Comparison of ENCODE assay signal across 8 mouse cellular contexts in the genomic region with DNA sequence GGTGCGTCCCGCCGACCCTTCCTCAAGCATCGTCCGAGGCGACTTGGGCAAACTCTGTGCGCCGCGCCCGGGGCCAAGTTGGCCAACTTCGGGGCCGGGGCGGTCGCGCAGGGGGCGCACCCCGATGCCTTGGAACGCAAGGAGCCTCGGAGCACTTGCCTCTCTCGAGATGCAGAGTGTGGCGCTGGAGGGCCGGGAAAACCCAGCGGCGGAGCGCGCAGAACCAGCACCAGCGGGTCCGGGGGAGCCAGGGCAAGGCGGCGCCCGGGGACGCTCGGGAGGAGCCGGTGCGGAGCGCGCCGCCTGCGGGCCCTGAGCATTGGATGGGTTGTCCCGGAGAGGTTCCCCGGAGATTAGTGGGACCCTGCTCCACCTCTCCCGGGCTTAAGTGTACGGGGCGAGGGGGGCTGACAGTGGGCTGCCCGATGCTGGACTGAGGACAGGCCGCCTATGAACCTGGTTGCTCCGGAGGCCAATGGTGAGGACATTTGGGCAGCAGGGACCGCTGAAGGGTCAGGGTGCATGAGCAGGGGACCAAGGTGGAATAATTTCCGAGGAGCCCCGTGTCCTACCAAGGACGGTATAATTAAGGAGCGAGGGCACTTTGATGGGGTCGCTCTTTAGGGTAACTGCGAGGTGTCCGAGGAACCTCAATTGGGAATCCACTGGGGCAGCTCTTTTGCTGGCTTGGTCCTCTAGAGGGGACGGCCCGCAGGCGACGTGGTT. TPM values are rescaled to one million over a fixed set of nuclear protein-coding genes. Genes with fewer than 3 reads are reported as not detected.
DNase-seq lines count a peak whose midpoint lies in the region; ATAC-seq lines count a peak whose summit lies in the region.

No protein-coding gene starts in this region.

- peak overlapping the region; percentile 51 for H3K9ac ChIP-seq in forebrain, embryonic 15.5 days (replicated peaks)
- peak overlapping the region; percentile 53; the same call in 1 of the 2 replicates for H3K9ac ChIP-seq in hindbrain, embryonic 11.5 days (ENCODE audit: low read depth, low read length)
- peak overlapping the region; percentile 15; the same call in 1 of the 2 replicates for H3K9ac ChIP-seq in liver, embryonic 12.5 days
- H3K9ac ChIP-seq in neural tube, embryonic 15.5 days (replicated peaks), result peak overlapping the region; percentile 61

- no peaks in the 10 kb centered on the region for H3K9me3 ChIP-seq in forebrain, embryonic 15.5 days
- no peaks in the 10 kb centered on the region for H3K9me3 ChIP-seq in hindbrain, embryonic 11.5 days (ENCODE audit: control insufficient read depth, low read length)
- no peaks in the 10 kb centered on the region for H3K9me3 ChIP-seq in liver, embryonic 12.5 days (replicated peaks)
- H3K9me3 ChIP-seq in neural tube, embryonic 15.5 days (replicated peaks), result no peaks in the 10 kb centered on the region

- H3K27ac ChIP-seq in forebrain, embryonic 15.5 days (replicated peaks), result no peak overlapping the region
- 0 out of 2 replicates have a peak overlapping the region, but pooled peaks have one; percentile 36 for H3K27ac ChIP-seq in hindbrain, embryonic 11.5 days (ENCODE audit: low read depth, low read length)
- no peak overlapping the region for H3K27ac ChIP-seq in liver, embryonic 12.5 days
- H3K27ac ChIP-seq in neural tube, embryonic 15.5 days (replicated peaks), result no peak overlapping the region

- peak; percentile 47 for ATAC-seq in forebrain, embryonic 15.5 days (replicated peaks)
- ATAC-seq in hindbrain, embryonic 11.5 days (ENCODE audit: low FRiP score), result peak; percentile 31
- ATAC-seq in liver, embryonic 12.5 days, result no peak
- peak; percentile 42 for ATAC-seq in neural tube, embryonic 15.5 days (ENCODE audit: low FRiP score)

- DNase-seq in cerebellum, adult 18-20 months, result peak; percentile 25 to 45
- DNase-seq in cerebellum, adult 8-10 months, result no peak
- peak; percentile 59 for DNase-seq in adrenal gland, adult 2 months
- peak; percentile 69 for DNase-seq in hindbrain, embryonic 11.5 days (ENCODE audit: low spot score)
- DNase-seq in adipocyte (ENCODE audit: low spot score), result no peak

- peaks cover 19% of the 10 kb centered on the region for H3K4me1 ChIP-seq in forebrain, embryonic 15.5 days
- peaks cover 9% of the 10 kb centered on the region for H3K4me1 ChIP-seq in hindbrain, embryonic 11.5 days (replicated peaks; ENCODE audit: control insufficient read depth, insufficient read depth, low read length)
- H3K4me1 ChIP-seq in liver, embryonic 12.5 days, result peaks cover 3% of the 10 kb centered on the region; the same call in 1 of the 2 replicates
- H3K4me1 ChIP-seq in neural tube, embryonic 15.5 days, result peaks cover 28% of the 10 kb centered on the region

- H3K27me3 ChIP-seq in forebrain, embryonic 15.5 days, result peaks cover 43% of the 10 kb centered on the region
- H3K27me3 ChIP-seq in hindbrain, embryonic 11.5 days (ENCODE audit: control insufficient read depth, insufficient read depth, low read length), result peaks cover 45% of the 10 kb centered on the region
- peaks cover 88% of the 10 kb centered on the region for H3K27me3 ChIP-seq in liver, embryonic 12.5 days (replicated peaks)
- peaks cover 67% of the 10 kb centered on the region for H3K27me3 ChIP-seq in neural tube, embryonic 15.5 days (replicated peaks)

- under 1% methylated on average over 59 of the region's 59 CpGs for WGBS in forebrain, embryonic 15.5 days
- WGBS in hindbrain, embryonic 11.5 days, result under 1% methylated on average over 52 of the region's 59 CpGs
- 2% methylated on average over 54 of the region's 59 CpGs for WGBS in liver, embryonic 12.5 days (ENCODE audit: insufficient replicate concordance)
- WGBS in neural tube, embryonic 15.5 days, result 1% methylated on average over 57 of the region's 59 CpGs

- H3K36me3 ChIP-seq in forebrain, embryonic 15.5 days, result no peaks in the 10 kb centered on the region
- H3K36me3 ChIP-seq in hindbrain, embryonic 11.5 days (ENCODE audit: control insufficient read depth, insufficient read depth, low read length), result no peaks in the 10 kb centered on the region
- H3K36me3 ChIP-seq in liver, embryonic 12.5 days, result no peaks in the 10 kb centered on the region
- H3K36me3 ChIP-seq in neural tube, embryonic 15.5 days, result no peaks in the 10 kb centered on the region

- peak overlapping the region; percentile 61 for H3K4me3 ChIP-seq in forebrain, embryonic 15.5 days
- H3K4me3 ChIP-seq in hindbrain, embryonic 11.5 days (ENCODE audit: low read depth, low read length), result peak overlapping the region; percentile 60
- peak overlapping the region; percentile 44 for H3K4me3 ChIP-seq in liver, embryonic 12.5 days
- H3K4me3 ChIP-seq in neural tube, embryonic 15.5 days (replicated peaks), result peak overlapping the region; percentile 65

- peak overlapping the region; percentile 96 for H3K4me2 ChIP-seq in forebrain, embryonic 15.5 days (replicated peaks)
- H3K4me2 ChIP-seq in hindbrain, embryonic 11.5 days (replicated peaks; ENCODE audit: low read depth, low read length), result peak overlapping the region; percentile 97
- peak overlapping the region; percentile 60 for H3K4me2 ChIP-seq in liver, embryonic 12.5 days
- H3K4me2 ChIP-seq in neural tube, embryonic 15.5 days, result peak overlapping the region; percentile 100

RNA-seq across cellular contexts. Expression of a gene that starts 0.6 kb away (rescaled TPM):
- 1 to 10 TPM; 4.4 to 9.1 TPM for total RNA-seq in adrenal gland, adult 2 months (2021)
- polyA plus RNA-seq in adrenal gland, adult 2 months (2012; rRNA removed), result 10.0 and 10.8 TPM in 2 replicates
- 2.5 and 2.8 TPM in 2 replicates for polyA plus RNA-seq in forebrain, embryonic 15.5 days (2015; fragmentation: Nextera tagmentation; extraction: Ambion mirVana)
- polyA plus RNA-seq in hindbrain, embryonic 11.5 days (2014; fragmentation: Nextera tagmentation; extraction: Ambion mirVana), result 1.8 and 2.4 TPM in 2 replicates
- 4.2 and 4.4 TPM in 2 replicates for polyA plus RNA-seq in liver, embryonic 12.5 days (2016; fragmentation: Nextera tagmentation; extraction: Ambion mirVana)
- 4.7 and 5.6 TPM in 2 replicates for polyA plus RNA-seq in neural tube, embryonic 15.5 days (2015; fragmentation: Nextera tagmentation; extraction: Ambion mirVana)

Comparison
In these comparisons a context has a peak if more than half of its experiments do, and no peak if none do; other contexts are left out.
1. DNase-seq: peak in cerebellum, adult 18-20 months (2 of 2), adrenal gland, adult 2 months (single experiment) and hindbrain, embryonic 11.5 days (single experiment); none in cerebellum, adult 8-10 months (single experiment) and adipocyte (single experiment).
2. Peak in every context shown above with its lines, with median percentiles within 50 percentile points of each other: H3K4me2 ChIP-seq, H3K4me3 ChIP-seq and H3K9ac ChIP-seq.